Mouse (Mus musculus): ENCODE data around the gene Zbtb26. TPM values are rescaled to one million over a fixed set of nuclear protein-coding genes. Genes with fewer than 3 reads are reported as not detected.

Gene Zbtb26
- polyA plus RNA-seq, 2 experiments = 6.6 to 9.1 TPM

DNA sequence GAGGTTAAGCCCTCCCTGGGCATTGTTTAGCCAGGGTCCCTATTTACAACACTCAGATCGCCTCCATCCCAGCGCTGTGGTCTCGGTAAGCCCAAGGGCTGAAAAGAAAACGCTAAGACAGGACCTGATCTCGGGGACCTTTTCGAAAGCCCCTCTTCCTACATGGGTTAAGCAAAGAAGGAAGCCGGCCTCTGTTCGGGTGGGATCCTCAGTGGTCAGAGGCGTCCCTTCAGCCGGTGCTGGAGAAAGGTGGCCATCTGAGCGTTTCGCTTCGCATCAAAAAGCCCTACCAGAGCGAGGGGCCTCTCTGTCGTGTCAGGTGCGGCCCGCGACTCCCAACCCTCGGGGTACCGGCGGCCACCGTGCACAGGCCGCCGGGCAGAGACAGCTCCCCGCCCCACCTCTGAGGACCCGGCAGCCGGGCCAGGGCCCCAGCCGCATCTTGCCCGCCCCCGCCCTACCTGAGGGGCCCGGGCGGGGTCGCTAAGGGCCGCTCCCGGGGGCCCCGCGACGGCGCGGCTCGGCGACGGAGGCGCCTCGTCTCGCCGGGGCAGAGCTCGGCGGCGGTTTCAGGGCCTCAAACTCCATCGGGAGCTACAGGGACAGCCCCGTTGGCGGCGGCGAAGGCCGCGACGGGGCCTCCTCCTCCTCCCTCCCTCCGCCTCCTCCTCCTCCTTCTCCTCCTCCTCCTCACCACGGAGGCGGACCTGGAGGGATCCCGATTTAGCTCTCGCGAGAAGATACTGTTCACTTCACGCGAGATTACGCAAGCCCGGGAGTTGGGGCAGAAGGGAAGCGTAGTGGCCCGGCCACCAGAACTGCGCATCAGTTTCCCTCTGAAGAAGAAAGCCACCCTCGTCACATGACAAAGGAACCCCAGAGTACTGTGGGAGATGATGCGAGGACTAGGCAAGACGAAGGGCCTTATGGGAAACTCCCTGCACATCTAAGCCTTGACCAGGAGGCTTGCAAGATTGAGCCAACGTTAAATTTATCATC, 20.3 kb downstream of the Zbtb26 start, which contains the start of gene Rc3h2:
Rc3h2 (minus strand) TSS at position 598 of the 999 bp plus-strand sequence.
- Histone ChIP-seq H3K9ac (ENCODE audit: low read depth, low read length, severe bottlenecking) (peak within 1 kb of the TSS; percentile 99), H3K9me3 (ENCODE audit: control insufficient read depth, low read length) (no peaks in the 10 kb centered on the region), H3K36me3 (ENCODE audit: control insufficient read depth, insufficient read depth, low read length) (peaks cover 7% of the 10 kb centered on the region; the same call in 1 of the 2 replicates), H3K4me1 (ENCODE audit: control insufficient read depth, insufficient read depth, low read length) (peaks cover 3% of the 10 kb centered on the region), H3K27ac (replicated peaks; ENCODE audit: low read depth, low read length) (peak within 1 kb of the TSS; percentile 94), H3K27me3 (ENCODE audit: control insufficient read depth, insufficient read depth, low read length) (no peaks in the 10 kb centered on the region), H3K4me2 (replicated peaks; ENCODE audit: low read depth, low read length, severe bottlenecking) (peak within 1 kb of the TSS; percentile 51), H3K4me3 (replicated peaks; ENCODE audit: low read length) (peak within 1 kb of the TSS; percentile 97)
- WGBS = under 1% methylated on average over 49 of the region's 75 CpGs
- peak; percentile 94; the same call in 1 of the 2 replicates for TF ChIP-seq POLR2A (IDR thresholded peaks at IDR 0.05; ENCODE audit: borderline replicate concordance, extremely low read depth, insufficient read depth, insufficient read length)
- DNase-seq (ENCODE audit: low spot score) (peak; percentile 95), ATAC-seq (ENCODE audit: low FRiP score, low read depth) (peak; percentile 99)

DNA sequence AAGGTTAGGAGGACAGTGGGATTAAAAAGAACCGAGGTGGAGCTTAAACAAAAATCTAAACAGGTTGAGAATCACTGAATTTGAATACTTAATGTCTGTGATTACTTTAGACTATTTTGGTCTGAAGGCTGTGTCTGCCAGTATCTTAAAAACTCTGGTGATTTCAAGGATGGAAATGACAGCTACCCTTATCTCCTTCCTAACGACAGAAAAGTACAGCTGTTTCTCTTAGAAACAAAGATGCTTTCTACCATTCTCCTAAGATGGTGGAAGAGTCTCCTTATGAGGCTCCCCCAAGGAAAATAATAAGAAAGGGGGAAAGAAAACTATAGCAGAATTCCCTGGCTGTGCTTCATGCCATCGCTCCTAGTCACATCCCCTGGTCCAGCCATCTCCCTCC, 21.0 kb downstream of the Zbtb26 start:
- 4% methylated on average over 3 of the region's 3 CpGs for WGBS
- Histone ChIP-seq H3K9ac (ENCODE audit: low read depth, low read length, severe bottlenecking) (peak overlapping the region; percentile 99), H3K36me3 (ENCODE audit: control insufficient read depth, insufficient read depth, low read length) (0 out of 2 replicates have a peak, but pooled peaks cover 3% of the 10 kb centered on the region), H3K4me2 (replicated peaks; ENCODE audit: low read depth, low read length, severe bottlenecking) (peak overlapping the region; percentile 51), H3K4me1 (ENCODE audit: control insufficient read depth, insufficient read depth, low read length) (peaks cover 3% of the 10 kb centered on the region), H3K27ac (replicated peaks; ENCODE audit: low read depth, low read length) (peak overlapping the region; percentile 94), H3K9me3 (ENCODE audit: control insufficient read depth, low read length) (no peaks in the 10 kb centered on the region), H3K4me3 (replicated peaks; ENCODE audit: low read length) (peak overlapping the region; percentile 97), H3K27me3 (ENCODE audit: control insufficient read depth, insufficient read depth, low read length) (no peaks in the 10 kb centered on the region)
- ATAC-seq (ENCODE audit: low FRiP score, low read depth) (no peak), DNase-seq (ENCODE audit: low spot score) (no peak)
- TF ChIP-seq POLR2A (IDR thresholded peaks at IDR 0.05; ENCODE audit: borderline replicate concordance, extremely low read depth, insufficient read depth, insufficient read length) = no peak

DNA sequence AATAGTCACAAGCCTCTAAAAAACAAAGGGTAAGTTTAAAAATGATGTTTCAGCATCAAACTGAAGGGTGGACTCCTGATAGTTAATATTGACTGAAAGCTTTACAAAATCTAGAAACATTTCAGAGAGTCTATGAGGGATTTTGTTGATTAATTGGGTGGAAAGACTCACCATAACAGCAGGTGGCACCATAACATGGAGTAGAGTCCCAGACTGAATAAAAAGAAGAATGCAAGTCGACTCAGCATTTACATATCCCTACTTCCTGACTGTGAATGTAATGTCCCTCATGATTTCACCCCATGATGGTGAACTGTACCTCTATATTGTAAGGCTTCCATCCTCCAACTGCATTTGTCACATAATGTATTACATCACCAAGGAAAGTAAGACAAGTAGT, 47.4 kb downstream of the Zbtb26 start:
- ATAC-seq (ENCODE audit: low FRiP score, low read depth) (no peak), DNase-seq (ENCODE audit: low spot score) (no peak)
- Histone ChIP-seq H3K36me3 (ENCODE audit: control insufficient read depth, insufficient read depth, low read length) (peaks cover 52% of the 10 kb centered on the region), H3K9me3 (ENCODE audit: control insufficient read depth, low read length) (no peaks in the 10 kb centered on the region), H3K27ac (replicated peaks; ENCODE audit: low read depth, low read length) (no peak overlapping the region), H3K4me2 (replicated peaks; ENCODE audit: low read depth, low read length, severe bottlenecking) (no peak overlapping the region), H3K27me3 (ENCODE audit: control insufficient read depth, insufficient read depth, low read length) (no peaks in the 10 kb centered on the region), H3K4me1 (ENCODE audit: control insufficient read depth, insufficient read depth, low read length) (no peaks in the 10 kb centered on the region), H3K4me3 (replicated peaks; ENCODE audit: low read length) (no peak overlapping the region), H3K9ac (ENCODE audit: low read depth, low read length, severe bottlenecking) (no peak overlapping the region)
- no peak for TF ChIP-seq POLR2A (IDR thresholded peaks at IDR 0.05; ENCODE audit: borderline replicate concordance, extremely low read depth, insufficient read depth, insufficient read length)
- 64% methylated on average over 1 of the region's 1 CpGs for WGBS

DNA sequence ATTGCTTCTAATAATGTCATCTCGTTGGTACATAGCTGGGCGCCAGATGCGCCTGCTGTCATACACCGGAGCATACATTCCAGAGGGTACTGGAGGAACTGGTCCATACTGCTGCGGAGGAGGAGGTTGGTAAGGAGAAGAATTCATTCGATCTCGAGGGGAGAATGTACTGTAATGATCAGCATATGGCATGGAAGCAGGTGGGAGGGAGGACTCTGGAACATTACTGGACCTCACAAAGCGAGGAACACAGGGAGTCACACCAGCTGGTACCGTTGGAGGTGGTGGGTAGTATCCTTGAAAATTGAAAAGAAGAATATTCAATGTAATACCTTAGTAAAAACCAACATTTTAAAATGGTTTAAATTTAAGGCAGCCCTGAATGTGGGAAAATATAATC, 60.0 kb downstream of the Zbtb26 start:
- H3K36me3 ChIP-seq (ENCODE audit: control insufficient read depth, insufficient read depth, low read length) = peaks cover 63% of the 10 kb centered on the region
- DNase-seq (ENCODE audit: low spot score) (no peak), ATAC-seq (ENCODE audit: low FRiP score, low read depth) (no peak)
- H3K27ac ChIP-seq (replicated peaks; ENCODE audit: low read depth, low read length) = no peak overlapping the region
- WGBS = 95% methylated on average over 9 of the region's 9 CpGs
- no peak overlapping the region for H3K4me3 ChIP-seq (replicated peaks; ENCODE audit: low read length)
- H3K4me1 ChIP-seq (ENCODE audit: control insufficient read depth, insufficient read depth, low read length) = no peaks in the 10 kb centered on the region
- H3K4me2 ChIP-seq (replicated peaks; ENCODE audit: low read depth, low read length, severe bottlenecking) = no peak overlapping the region
- H3K9me3 ChIP-seq (ENCODE audit: control insufficient read depth, low read length) = no peaks in the 10 kb centered on the region
- no peak overlapping the region for H3K9ac ChIP-seq (ENCODE audit: low read depth, low read length, severe bottlenecking)
- TF ChIP-seq POLR2A (IDR thresholded peaks at IDR 0.05; ENCODE audit: borderline replicate concordance, extremely low read depth, insufficient read depth, insufficient read length) = no peak
- H3K27me3 ChIP-seq (ENCODE audit: control insufficient read depth, insufficient read depth, low read length) = no peaks in the 10 kb centered on the region

Other genes starting within 250 kb of the Zbtb26 start
- gene Olfr366, start 231.6 kb downstream of the Zbtb26 start, polyA plus RNA-seq (2012; rRNA removed) = not detected in 2 replicates
- not detected in 2 replicates for gene Olfr366, start 231.6 kb downstream of the Zbtb26 start, polyA plus RNA-seq (2014; fragmentation: Nextera tagmentation; extraction: Ambion mirVana)
- not detected in 2 replicates for gene Olfr368, start 116.6 kb downstream of the Zbtb26 start, polyA plus RNA-seq (2012; rRNA removed)
- gene Olfr368, start 116.6 kb downstream of the Zbtb26 start, polyA plus RNA-seq (2014; fragmentation: Nextera tagmentation; extraction: Ambion mirVana) = not detected in 2 replicates
- 25.1 and 26.7 TPM in 2 replicates for gene Pdcl, start 83.8 kb downstream of the Zbtb26 start, polyA plus RNA-seq (2012; rRNA removed)
- gene Pdcl, start 83.8 kb downstream of the Zbtb26 start, polyA plus RNA-seq (2014; fragmentation: Nextera tagmentation; extraction: Ambion mirVana) = 38.6 and 41.0 TPM in 2 replicates
- gene Rc3h2, start 20.2 kb downstream of the Zbtb26 start, polyA plus RNA-seq (2012; rRNA removed) = 15.7 and 15.9 TPM in 2 replicates
- 17.0 and 19.7 TPM in 2 replicates for gene Rc3h2, start 20.2 kb downstream of the Zbtb26 start, polyA plus RNA-seq (2014; fragmentation: Nextera tagmentation; extraction: Ambion mirVana)
- 8.6 and 9.0 TPM in 2 replicates for gene Zbtb6, start within 50 bp of the Zbtb26 start, polyA plus RNA-seq (2012; rRNA removed)
- 4.0 and 5.1 TPM in 2 replicates for gene Zbtb6, start within 50 bp of the Zbtb26 start, polyA plus RNA-seq (2014; fragmentation: Nextera tagmentation; extraction: Ambion mirVana)
- 34.6 and 37.6 TPM in 2 replicates for gene Rabgap1, start 144 bp upstream of the Zbtb26 start, polyA plus RNA-seq (2012; rRNA removed)
- 46.4 and 51.7 TPM in 2 replicates for gene Rabgap1, start 144 bp upstream of the Zbtb26 start, polyA plus RNA-seq (2014; fragmentation: Nextera tagmentation; extraction: Ambion mirVana)
- gene Gpr21, start 73.2 kb upstream of the Zbtb26 start, polyA plus RNA-seq (2012; rRNA removed) = 0.85 and 0.95 TPM in 2 replicates
- gene Gpr21, start 73.2 kb upstream of the Zbtb26 start, polyA plus RNA-seq (2014; fragmentation: Nextera tagmentation; extraction: Ambion mirVana) = 1.8 and 1.9 TPM in 2 replicates